Mouse (Mus musculus) cerebellum, postnatal 10 days (tissue): ENCODE measurements around the gene Olfr1357.

ENCODE experiments used
- DNase-seq, 2 experiments: peaks; one replicate each; pipeline ENCODE4 v3.0.0; 2021; ENCODE audit warnings: mixed read lengths in 2 of 2

The Olfr1357 gene

DNA sequence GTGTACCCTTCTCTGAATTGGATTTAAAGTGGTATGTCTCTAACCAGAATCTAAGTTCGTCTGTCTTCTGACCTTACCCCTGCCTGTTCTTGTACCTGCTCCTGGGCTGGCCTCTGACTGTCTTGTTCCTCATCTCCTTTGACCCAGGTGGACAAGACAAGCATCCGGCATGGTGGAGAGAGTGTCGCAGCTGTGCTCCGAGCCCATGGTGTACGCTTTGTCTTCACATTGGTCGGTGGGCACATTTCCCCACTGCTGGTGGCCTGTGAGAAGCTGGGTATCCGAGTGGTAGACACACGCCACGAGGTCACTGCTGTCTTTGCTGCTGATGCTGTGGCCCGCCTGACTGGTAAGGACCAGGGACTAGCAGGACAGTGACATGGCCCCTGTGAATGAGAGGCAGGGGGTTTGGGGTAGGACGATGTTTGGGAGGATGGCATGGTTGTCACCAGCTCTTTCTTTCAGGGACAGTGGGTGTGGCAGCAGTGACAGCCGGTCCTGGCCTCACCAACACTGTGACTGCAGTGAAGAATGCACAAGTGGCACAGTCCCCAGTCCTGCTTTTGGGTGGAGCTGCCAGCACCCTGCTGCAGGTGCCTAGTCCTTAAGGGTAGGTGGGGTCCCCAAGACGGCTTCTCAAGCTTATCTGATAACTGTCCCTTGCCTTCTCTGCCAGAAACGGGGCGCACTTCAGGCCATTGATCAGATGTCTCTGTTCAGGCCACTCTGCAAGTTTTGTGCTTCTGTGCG lies 41.3 kb downstream of the Olfr1357 start:
- peak in 1 of 2 experiments; percentile 35 for DNase-seq

DNA sequence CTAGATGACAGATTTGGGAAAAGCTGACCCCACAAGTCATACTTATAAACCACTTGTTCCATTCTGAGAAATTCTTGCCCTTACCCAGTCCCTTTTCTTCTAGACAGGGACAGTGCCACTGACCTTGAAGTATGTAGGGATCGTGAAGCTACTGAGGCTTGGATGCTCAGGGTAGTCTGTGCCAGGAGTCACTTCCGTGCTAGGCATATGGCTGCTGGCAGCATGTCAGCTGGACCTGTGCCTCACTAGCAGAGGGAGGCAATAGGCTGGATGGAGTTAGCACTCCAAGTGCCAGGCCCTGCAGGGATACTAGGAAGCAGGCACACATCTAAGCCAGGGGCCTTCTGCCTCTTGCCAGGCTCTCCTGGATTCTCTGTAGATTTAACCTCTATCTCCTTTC lies 42.2 kb downstream of the Olfr1357 start:
- DNase-seq: peak; percentile 98 to 99

DNA sequence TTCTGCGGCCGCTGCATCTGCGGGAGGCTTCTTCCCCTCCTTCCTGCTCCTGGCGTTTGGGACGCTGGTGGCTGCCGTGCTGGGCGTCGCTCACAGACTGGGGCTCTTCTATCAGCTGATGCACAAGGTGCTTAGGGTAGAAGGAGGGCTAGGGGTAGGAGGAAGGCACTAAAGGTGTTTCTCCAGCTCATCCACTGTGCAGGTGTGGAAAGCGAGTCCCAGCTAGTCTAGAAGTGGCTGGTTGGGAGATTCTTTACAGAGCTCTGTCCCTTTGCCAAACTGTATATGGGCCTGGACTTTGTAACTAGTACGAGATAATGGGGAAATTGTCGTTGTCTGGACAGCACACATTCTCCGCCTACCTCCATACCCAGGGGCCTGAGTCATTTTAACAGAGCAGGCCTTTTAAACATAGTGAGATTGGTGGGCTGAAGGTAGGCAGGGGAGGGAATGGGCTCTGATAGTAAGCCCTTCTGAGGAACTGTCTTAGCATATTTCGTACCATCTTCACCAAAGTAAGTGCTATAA lies 42.7 kb downstream of the Olfr1357 start:
- no peak for DNase-seq

DNA sequence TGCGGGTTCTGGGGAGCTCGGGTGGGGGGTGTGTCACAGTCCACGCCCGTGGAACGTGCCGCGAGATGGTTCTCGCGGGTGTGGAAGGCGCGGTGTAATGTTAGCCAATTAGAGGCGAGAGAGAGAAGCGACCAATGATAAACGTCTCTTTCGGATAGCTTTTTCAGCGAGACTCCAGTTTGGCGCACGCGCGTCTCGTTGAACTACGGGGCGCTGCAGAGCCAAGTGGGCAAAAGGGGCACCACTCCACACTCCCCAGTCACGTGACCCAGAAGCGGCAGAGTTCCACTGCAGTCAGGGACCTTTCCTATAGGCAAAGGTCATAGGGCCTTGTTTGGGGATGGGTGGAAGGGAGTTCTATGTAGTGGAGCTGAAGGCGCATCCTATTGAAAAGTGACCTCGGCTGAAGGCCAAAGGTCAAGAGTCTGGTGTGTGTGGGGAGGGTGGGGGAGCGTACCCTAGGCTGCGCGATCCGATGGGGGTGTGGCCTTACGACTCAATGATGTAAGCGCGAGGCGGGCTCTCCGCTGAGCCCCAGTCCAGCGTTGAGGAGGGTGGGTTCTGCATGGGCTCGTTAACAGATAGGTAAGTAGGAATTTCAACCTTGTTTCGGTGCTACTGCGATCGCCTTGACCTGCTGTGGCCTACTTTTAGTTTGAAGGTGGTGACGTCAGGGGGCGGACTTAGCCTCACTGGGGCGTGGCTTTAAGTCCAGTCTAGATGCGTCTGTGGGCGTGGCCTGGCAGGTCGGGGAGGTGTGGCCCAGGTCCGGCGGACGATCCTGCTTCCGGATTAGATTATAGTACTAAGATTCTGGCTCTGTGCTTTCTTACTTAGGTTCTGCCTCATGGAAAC lies 43.4 kb downstream of the Olfr1357 start, which contains the start of gene Ilvbl:
TSS of gene Ilvbl (plus strand) at position 97 of the 855 bp plus-strand sequence.
- DNase-seq: peak; percentile 96

DNA sequence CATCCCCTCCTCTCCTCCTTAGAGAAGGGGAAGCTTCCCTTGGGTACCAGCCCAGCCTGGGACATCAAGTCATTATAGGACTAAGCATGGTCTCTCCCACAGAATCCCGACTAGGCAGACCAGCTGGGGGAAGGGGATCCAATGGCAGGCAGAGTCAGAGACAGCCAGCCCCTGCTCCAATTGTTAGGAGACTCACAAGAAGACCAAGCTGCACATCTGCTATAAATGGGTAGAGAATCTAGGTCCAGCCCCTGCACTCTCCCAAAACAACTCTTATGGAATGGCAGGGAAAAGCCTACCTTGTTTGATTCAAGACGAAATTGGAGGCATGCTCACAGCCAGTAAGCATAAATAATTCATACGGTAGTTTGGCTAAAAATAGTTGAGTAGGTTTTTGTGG lies 44.6 kb downstream of the Olfr1357 start:
- no peak for DNase-seq

DNA sequence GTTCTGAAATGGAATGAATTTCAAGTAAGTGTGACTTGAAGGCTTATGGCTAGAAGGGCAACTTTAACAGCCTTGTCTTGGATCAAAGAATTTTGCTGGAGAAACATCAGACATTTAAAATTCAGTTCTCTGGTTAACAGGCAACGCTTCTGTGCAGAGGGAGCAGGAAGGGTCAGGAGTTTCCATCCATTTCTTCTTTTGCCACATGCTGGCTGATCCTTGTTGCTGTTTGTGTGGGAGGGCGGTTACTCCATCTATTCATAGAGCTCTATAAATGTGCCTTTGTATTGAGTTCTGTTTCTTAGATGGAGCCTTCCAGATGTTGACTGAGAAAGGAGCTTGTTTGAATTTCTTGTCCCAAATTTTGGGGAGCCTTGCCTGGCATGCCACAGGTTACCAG lies 47.0 kb downstream of the Olfr1357 start:
- no peak for DNase-seq

DNA sequence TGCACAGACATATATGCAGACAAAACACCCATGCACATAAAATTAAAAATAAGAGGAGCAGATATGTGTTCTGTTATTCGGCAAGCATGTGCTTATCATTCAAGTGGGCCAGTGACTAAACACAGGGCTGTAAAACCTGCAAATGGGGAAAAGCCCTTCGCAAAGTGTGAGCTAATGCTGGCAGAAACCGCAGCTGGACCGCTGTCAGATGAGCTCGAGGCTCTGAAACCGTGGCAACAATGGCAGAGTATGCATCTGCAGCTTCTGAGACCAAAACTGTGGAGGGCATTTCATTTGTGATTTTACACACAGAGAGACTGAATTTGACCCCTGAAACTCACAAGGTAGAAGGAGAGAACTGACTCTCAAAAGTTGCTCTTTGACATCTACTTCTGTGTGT lies 47.5 kb downstream of the Olfr1357 start:
- DNase-seq: no peak

DNA sequence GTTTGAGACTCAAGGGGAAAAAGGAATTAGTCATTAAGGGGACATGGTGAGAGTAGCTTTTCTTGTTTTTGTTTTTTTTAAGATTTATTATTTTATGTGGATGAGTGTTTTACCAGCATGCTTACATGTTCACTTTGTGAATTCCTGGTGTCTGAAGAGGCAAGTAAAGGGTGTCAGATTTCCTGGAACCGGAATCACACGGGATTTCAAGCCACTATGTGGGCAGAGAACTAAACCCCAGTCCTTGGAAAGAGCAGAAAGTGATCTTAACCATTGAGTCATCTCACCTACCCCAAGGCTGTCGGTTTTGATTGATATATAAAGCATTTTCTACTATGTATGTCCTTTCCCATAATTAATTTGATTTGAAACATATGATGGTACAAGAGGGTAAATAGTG lies 48.2 kb downstream of the Olfr1357 start:
- DNase-seq: no peak

DNA sequence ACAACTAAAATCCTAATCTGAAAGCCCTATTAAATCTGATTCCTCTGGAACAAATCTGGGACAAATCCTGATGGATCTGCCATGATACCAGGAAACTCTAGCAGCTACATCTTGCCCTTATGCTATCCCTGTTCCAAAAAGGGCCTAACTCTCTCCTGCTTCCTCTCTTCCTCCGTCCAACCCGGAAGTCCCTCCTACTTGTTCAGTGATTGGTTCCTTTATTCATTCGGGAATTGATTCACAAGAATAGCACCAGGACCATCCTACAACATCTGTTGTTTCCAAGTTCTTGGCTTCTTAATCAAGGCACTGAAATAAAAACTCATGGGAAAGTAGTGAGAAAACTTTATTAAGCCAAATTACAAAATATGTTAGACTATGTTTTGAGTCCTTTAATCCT lies 48.7 kb downstream of the Olfr1357 start:
- no peak for DNase-seq

DNA sequence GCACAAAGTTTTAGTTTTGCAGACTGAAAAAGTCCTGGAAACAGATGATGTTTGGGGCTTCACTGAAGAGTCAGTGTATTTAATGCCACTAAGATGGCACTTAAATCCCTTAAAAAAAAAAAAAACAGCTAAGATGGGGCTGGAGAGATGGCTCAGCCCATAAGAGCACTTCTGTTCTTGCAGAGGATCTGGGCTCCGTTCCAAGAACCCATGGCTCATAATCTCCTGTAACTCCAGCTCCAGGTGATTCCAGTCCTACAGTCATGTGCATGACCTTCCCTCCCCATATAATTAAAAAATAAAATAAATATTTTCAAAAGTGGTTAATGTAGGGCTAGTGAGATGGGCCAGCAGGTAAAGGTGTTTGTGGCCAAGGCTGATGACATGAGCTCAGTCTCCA lies 52.8 kb downstream of the Olfr1357 start:
- peak in 1 of 2 experiments; percentile 42 for DNase-seq
